Mouse (Mus musculus) E14TG2a.4 (cell line): Measurements from ENCODE around the gene E130309D02Rik.

Experiments
- CTCF ChIP-seq: conservative IDR thresholded peaks from 2 replicates; pipeline ENCODE4 v1.5.1; 2014; ENCODE audit warnings: low read length
- NANOG ChIP-seq: IDR thresholded peaks from 2 replicates; pipeline ENCODE4 v1.6.1; 2014; ENCODE audit warnings: borderline replicate concordance, low read length, mixed read lengths

DNA sequence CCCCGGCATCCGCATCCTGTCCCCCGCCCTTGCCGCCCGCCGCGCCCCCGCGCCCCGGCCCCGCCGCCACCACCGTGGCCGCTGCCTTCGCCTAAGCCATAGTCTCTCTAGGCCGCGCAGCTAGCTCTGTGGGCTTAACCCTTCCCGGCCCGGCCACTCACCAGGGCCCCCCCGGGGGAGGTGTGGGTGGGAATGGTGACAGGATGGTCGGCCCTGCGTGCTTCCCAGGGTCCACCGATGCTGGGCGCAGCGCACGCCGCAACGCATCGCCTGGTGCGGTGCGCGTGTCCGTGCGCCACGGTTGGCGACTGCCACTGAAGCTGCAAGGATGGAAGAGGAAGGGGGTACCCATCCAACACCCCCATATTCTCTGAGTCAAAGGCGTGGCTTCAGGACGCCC, 21.8 kb downstream of the E130309D02Rik start, which contains the start of gene Zfp853:
- no peak for TF ChIP-seq CTCF
- TF ChIP-seq NANOG: no peak
